Mouse (Mus musculus): Measurements from ENCODE around the gene Vmn1r232. TPM values are rescaled to one million over a fixed set of nuclear protein-coding genes. Genes with fewer than 3 reads are reported as not detected.

The Vmn1r232 gene
- total RNA-seq (2012; rRNA removed) = not detected in 2 replicates
- not detected in 2 replicates for total RNA-seq (2014; rRNA removed)
- not detected in 2 replicates for polyA plus RNA-seq (2012; ENCODE audit: insufficient read length, low read depth)

DNA sequence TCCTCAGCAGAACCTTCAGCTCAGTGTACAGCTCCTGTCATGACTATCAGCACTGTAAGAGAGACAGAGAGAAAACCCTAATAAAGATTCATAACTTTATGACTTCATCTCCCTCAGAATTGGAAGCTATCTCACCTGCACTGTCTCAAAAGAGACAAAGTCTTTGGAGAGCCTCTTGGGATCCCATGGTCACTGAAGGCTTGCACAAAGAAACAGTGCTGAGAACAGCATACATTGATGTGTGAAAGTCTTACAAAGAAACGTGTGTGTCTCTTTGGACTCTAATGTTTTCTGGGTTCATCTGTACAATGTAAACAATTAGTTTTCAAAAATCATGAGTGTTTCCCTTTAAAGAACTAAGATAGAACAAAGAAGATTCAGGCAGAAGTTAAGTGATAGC lies at the start of gene Vmn1r232:
Vmn1r232 (minus strand) TSS at position 101 of the 400 bp plus-strand sequence.
- Histone ChIP-seq H3K4me1 (ENCODE audit: control insufficient read depth in 1 of 2, insufficient read depth in 2 of 2) (no peaks in the 10 kb centered on the region), H3K27ac (ENCODE audit: insufficient read depth, low read depth) (no peak within 1 kb of the TSS), H3K4me3 (replicated peaks in 1 of 3; ENCODE audit: low read depth in 2 of 3, low read length in 2 of 3, poor library complexity in 1 of 3) (no peak within 1 kb of the TSS), H3K27me3 (replicated peaks) (no peaks in the 10 kb centered on the region), H3K4me2 (ENCODE audit: insufficient read depth, low read depth, poor library complexity, severe bottlenecking) (no peak within 1 kb of the TSS), H3K36me3 (replicated peaks in 1 of 2; ENCODE audit: control insufficient read depth in 1 of 2, insufficient read depth in 1 of 2, low read length in 1 of 2) (no peaks in the 10 kb centered on the region), H3K79me2 (replicated peaks; ENCODE audit: control insufficient read depth, extremely low read depth, insufficient read depth, poor library complexity, severe bottlenecking) (no peaks in the 10 kb centered on the region), H3K9me3 (replicated peaks; ENCODE audit: low read length) (no peaks in the 10 kb centered on the region), H3K9ac (ENCODE audit: insufficient read depth, low read depth) (no peak within 1 kb of the TSS)
- no peak for DNase-seq (ENCODE audit: extremely low read depth)
- dilution Hi-C loops (cut with MboI; ENCODE audit: extremely low pct_ligation_motif_present, extremely low pct_unique_long_range_greater_than_20kb, low sequenced_read_pairs) = no loop called here
- TF ChIP-seq USF2 (conservative IDR thresholded peaks at IDR 0.05; ENCODE audit: low read depth, low read length) = no peak
- in situ Hi-C loops (cut with MboI; ENCODE audit: low pct_ligation_motif_present, low pct_unique_long_range_greater_than_20kb, low sequenced_read_pairs) = no loop called here

DNA sequence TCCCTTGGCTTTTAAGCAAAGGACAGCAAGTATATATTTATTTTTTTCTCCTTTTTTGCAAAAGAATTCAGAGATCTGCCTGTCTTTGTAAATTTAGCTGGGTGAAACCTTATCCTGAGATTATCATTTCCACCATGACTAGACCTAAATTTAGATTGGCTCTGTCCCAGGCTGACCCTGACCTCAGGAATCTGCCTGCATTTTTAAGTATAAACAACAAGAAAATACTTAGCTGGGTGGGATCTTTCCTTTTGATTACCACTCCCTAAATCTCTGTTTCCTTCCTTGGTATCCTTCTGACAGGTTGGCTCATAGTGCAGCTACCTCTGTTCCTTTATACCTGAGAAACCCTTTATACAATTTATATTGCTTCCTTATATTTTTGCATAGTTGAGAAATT lies 47.2 kb upstream of the Vmn1r232 start:
- DNase-seq (ENCODE audit: extremely low read depth) = no peak
- dilution Hi-C loops (cut with MboI; ENCODE audit: extremely low pct_ligation_motif_present, extremely low pct_unique_long_range_greater_than_20kb, low sequenced_read_pairs) = no loop called here
- Histone ChIP-seq H3K27me3 (replicated peaks) (no peaks in the 10 kb centered on the region), H3K27ac (ENCODE audit: insufficient read depth, low read depth) (no peak overlapping the region), H3K4me1 (ENCODE audit: control insufficient read depth in 1 of 2, insufficient read depth in 2 of 2) (no peaks in the 10 kb centered on the region), H3K4me3 (replicated peaks in 1 of 3; ENCODE audit: low read depth in 2 of 3, low read length in 2 of 3, poor library complexity in 1 of 3) (no peak overlapping the region), H3K9ac (ENCODE audit: insufficient read depth, low read depth) (no peak overlapping the region), H3K79me2 (replicated peaks; ENCODE audit: control insufficient read depth, extremely low read depth, insufficient read depth, poor library complexity, severe bottlenecking) (no peaks in the 10 kb centered on the region), H3K9me3 (replicated peaks; ENCODE audit: low read length) (no peaks in the 10 kb centered on the region), H3K4me2 (ENCODE audit: insufficient read depth, low read depth, poor library complexity, severe bottlenecking) (no peak overlapping the region), H3K36me3 (replicated peaks in 1 of 2; ENCODE audit: control insufficient read depth in 1 of 2, insufficient read depth in 1 of 2, low read length in 1 of 2) (peaks cover 53 to 83% of the 10 kb centered on the region in 2 experiments)
- TF ChIP-seq MYC (IDR thresholded peaks at IDR 0.05; ENCODE audit: low read depth, low read length) = no peak
- no peak for TF ChIP-seq NRF1 (IDR thresholded peaks at IDR 0.05; ENCODE audit: low read depth, low read length)
- TF ChIP-seq TCF12 (IDR thresholded peaks at IDR 0.05; ENCODE audit: low read depth, low read length) = no peak
- TF ChIP-seq MEF2A (IDR thresholded peaks at IDR 0.05; ENCODE audit: borderline replicate concordance, low read depth, low read length) = no peak
- no peak for TF ChIP-seq ZMIZ1 (IDR thresholded peaks at IDR 0.05; ENCODE audit: low read depth, low read length)
- TF ChIP-seq BHLHE40 (IDR thresholded peaks at IDR 0.05; ENCODE audit: low read depth, low read length) = no peak
- TF ChIP-seq NELFE (IDR thresholded peaks at IDR 0.05; ENCODE audit: low read depth, low read length) = no peak
- no peak for TF ChIP-seq HCFC1 (IDR thresholded peaks at IDR 0.05; ENCODE audit: low read depth, low read length)
- no peak for TF ChIP-seq ZC3H11A (IDR thresholded peaks at IDR 0.05; ENCODE audit: low read depth, low read length)
- TF ChIP-seq MXI1 (IDR thresholded peaks at IDR 0.05; ENCODE audit: low read depth, low read length) = no peak
- no peak for TF ChIP-seq TBP (conservative IDR thresholded peaks at IDR 0.05; ENCODE audit: low read depth, low read length)
- TF ChIP-seq PAX5 (IDR thresholded peaks at IDR 0.05; ENCODE audit: low read length) = no peak
- TF ChIP-seq IRF4 (IDR thresholded peaks at IDR 0.05; ENCODE audit: low read depth, low read length) = no peak
- TF ChIP-seq RAD21 (IDR thresholded peaks at IDR 0.05; ENCODE audit: low read depth, low read length) = no peak
- TF ChIP-seq ELF1 (IDR thresholded peaks at IDR 0.05; ENCODE audit: low read depth, low read length) = no peak
- TF ChIP-seq ETS1 (conservative IDR thresholded peaks at IDR 0.05; ENCODE audit: low read depth, low read length) = no peak
- no peak for TF ChIP-seq MAZ (IDR thresholded peaks at IDR 0.05; ENCODE audit: low read depth, low read length)
- no peak for TF ChIP-seq MAX (IDR thresholded peaks at IDR 0.05; ENCODE audit: low read length)
- in situ Hi-C loops (cut with MboI; ENCODE audit: low pct_ligation_motif_present, low pct_unique_long_range_greater_than_20kb, low sequenced_read_pairs) = loop anchor here (25.0 kb wide), 1 partner anchor 146 kb away; no protein-coding TSS in a partner anchor
